Mouse (Mus musculus): ENCODE results near the gene Tcp11. TPM values are rescaled to one million over a fixed set of nuclear protein-coding genes. Genes with fewer than 3 reads are reported as not detected.

Tcp11 gene
- total RNA-seq, 2 experiments from 2014 or later: 0.80 to 0.99 TPM

GRCm38 (mm10) chr17:28047520-28047919, 32.9 kb downstream of the Tcp11 start:
- no peak for DNase-seq (ENCODE audit: low spot score in 2 of 2)
- intact Hi-C loops (cut with DNase I): loop anchor here (2.0 to 10.0 kb wide), 2 partner anchors 57 to 143 kb away; partner anchors contain the start of genes Anks1 and Taf11

GRCm38 (mm10) chr17:28047017-28047416, 33.4 kb downstream of the Tcp11 start:
- intact Hi-C loops (cut with DNase I): loop anchor here (2.0 to 10.0 kb wide), 2 partner anchors 56 to 142 kb away; partner anchors contain the start of genes Anks1 and Taf11

GRCm38 (mm10) chr17:28042299-28042771, 38.1 kb downstream of the Tcp11 start:
- DNase-seq (ENCODE audit: low spot score in 2 of 2): peak; percentile 60 to 79
- intact Hi-C loops (cut with DNase I): loop anchor here (5.0 to 10.0 kb wide), 2 partner anchors 35 to 138 kb away; partner anchors contain the start of genes Anks1 and Taf11

More at GRCm38 (mm10) chr17:28047017-28047416, 33.4 kb downstream of the Tcp11 start:
- DNase-seq (ENCODE audit: low spot score in 2 of 2): peak in 1 of 2 experiments; percentile 35

GRCm38 (mm10) chr17:28041298-28041697, 39.1 kb downstream of the Tcp11 start:
- intact Hi-C loops (cut with DNase I): loop anchor here (5.0 to 10.0 kb wide), 2 partner anchors 34 to 136 kb away; partner anchors contain the start of genes Anks1 and Taf11
- DNase-seq (ENCODE audit: low spot score in 2 of 2): no peak

GRCm38 (mm10) chr17:28040620-28041019, 39.8 kb downstream of the Tcp11 start:
- DNase-seq (ENCODE audit: low spot score in 2 of 2): peak in 1 of 2 experiments; percentile 60
- intact Hi-C loops (cut with DNase I): loop anchor here (5.0 to 10.0 kb wide), 2 partner anchors 33 to 136 kb away; partner anchors contain the start of genes Anks1 and Taf11

GRCm38 (mm10) chr17:28036813-28037756, 43.4 kb downstream of the Tcp11 start:
- intact Hi-C loops (cut with DNase I): no loop called here
- peak in 1 of 2 experiments; percentile 65 for DNase-seq (ENCODE audit: low spot score in 2 of 2)

- intact Hi-C loops (cut with DNase I): loop anchor here (5.0 kb wide), 1 partner anchor 38 kb away; no protein-coding TSS in a partner anchor
- DNase-seq (ENCODE audit: low spot score in 2 of 2): no peak
Measured at GRCm38 (mm10) chr17:28034986-28035385, 45.5 kb downstream of the Tcp11 start.

- DNase-seq (ENCODE audit: low spot score in 2 of 2): no peak
- intact Hi-C loops (cut with DNase I): loop anchor here (5.0 kb wide), 1 partner anchor 36 kb away; no protein-coding TSS in a partner anchor
Measured at GRCm38 (mm10) chr17:28033046-28033580, 47.3 kb downstream of the Tcp11 start.

- DNase-seq (ENCODE audit: low spot score in 2 of 2): no peak
- intact Hi-C loops (cut with DNase I): loop anchor here (5.0 kb wide), 1 partner anchor 35 kb away; no protein-coding TSS in a partner anchor
Measured at GRCm38 (mm10) chr17:28032219-28032618, 48.2 kb downstream of the Tcp11 start.

- DNase-seq (ENCODE audit: low spot score in 2 of 2): no peak
- intact Hi-C loops (cut with DNase I): loop anchor here (2.0 to 5.0 kb wide), 2 partner anchors 23 to 34 kb away; no protein-coding TSS in a partner anchor
Measured at GRCm38 (mm10) chr17:28031281-28031941, 49.0 kb downstream of the Tcp11 start.

GRCm38 (mm10) chr17:28030446-28030845, 50.0 kb downstream of the Tcp11 start:
- intact Hi-C loops (cut with DNase I): loop anchor here (2.0 to 5.0 kb wide), 2 partner anchors 22 to 33 kb away; no protein-coding TSS in a partner anchor
- peak in 1 of 2 experiments; percentile 92 for DNase-seq (ENCODE audit: low spot score in 2 of 2)

- no peak for DNase-seq (ENCODE audit: low spot score in 2 of 2)
- intact Hi-C loops (cut with DNase I): no loop called here
Measured at GRCm38 (mm10) chr17:28029308-28029707, 51.1 kb downstream of the Tcp11 start.

- intact Hi-C loops (cut with DNase I): no loop called here
- DNase-seq (ENCODE audit: low spot score in 2 of 2): no peak
Measured at GRCm38 (mm10) chr17:28028236-28028635, 52.2 kb downstream of the Tcp11 start.

- intact Hi-C loops (cut with DNase I): no loop called here
- DNase-seq (ENCODE audit: low spot score in 2 of 2): no peak
Measured at GRCm38 (mm10) chr17:28027197-28027596, 53.2 kb downstream of the Tcp11 start.

GRCm38 (mm10) chr17:28026111-28026872, 54.1 kb downstream of the Tcp11 start:
- DNase-seq (ENCODE audit: low spot score in 2 of 2): no peak
- intact Hi-C loops (cut with DNase I): no loop called here

GRCm38 (mm10) chr17:28025541-28025961, 54.9 kb downstream of the Tcp11 start:
- DNase-seq (ENCODE audit: low spot score in 2 of 2): peak in 1 of 2 experiments; percentile 32
- intact Hi-C loops (cut with DNase I): no loop called here

GRCm38 (mm10) chr17:28022854-28023655, 57.4 kb downstream of the Tcp11 start:
- intact Hi-C loops (cut with DNase I): no loop called here
- peak in 1 of 2 experiments; percentile 78 for DNase-seq (ENCODE audit: low spot score in 2 of 2)

GRCm38 (mm10) chr17:28021911-28022310, 58.5 kb downstream of the Tcp11 start:
- intact Hi-C loops (cut with DNase I): no loop called here
- DNase-seq (ENCODE audit: low spot score in 2 of 2): no peak
